Mouse (Mus musculus): Measurements from ENCODE around the gene Gadd45b.

DNA sequence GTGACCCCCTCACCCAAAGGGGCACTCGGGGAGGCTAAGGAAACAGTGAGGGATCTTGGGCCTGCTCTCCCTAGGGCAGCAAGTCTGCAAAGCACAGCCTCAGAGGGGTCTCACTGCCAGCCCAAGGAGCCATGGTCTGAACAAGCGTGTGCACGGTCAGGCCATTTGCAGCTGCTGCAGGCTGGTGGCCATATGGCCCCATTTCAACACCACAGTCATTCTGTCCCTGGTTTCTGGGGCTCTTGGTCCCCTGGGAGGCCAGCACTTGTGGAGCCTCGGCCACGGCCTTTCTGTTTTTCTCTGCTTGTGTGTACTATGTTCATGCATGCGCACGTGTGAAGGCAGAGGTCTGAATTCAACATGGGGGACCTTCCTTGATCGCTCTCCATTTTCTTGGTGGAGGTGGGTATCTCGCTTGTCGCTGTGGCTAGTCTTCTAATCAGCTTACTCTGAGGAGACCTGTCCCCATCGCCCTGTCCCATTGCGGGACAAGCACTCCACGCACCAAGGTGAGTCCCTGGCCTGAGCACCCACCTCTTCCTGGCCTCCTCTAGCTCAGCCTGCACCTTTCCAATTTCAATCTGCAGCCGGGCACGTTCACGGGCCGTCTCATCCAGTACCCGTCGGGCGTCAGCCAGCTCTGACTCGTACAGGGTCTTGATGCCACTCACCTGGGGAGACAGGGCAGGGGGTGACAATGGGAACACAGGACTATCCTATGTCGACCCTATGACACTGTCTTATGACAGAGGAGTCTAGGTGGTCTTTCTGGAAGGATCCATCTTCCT lies 20.3 kb upstream of the Gadd45b start:
- no peak for TF ChIP-seq GATA1 (IDR thresholded peaks at IDR 0.05; ENCODE audit: borderline replicate concordance, low read length)
- no peak for TF ChIP-seq FLI1 (IDR thresholded peaks at IDR 0.05; ENCODE audit: low read length)
